Mouse (Mus musculus): Measurements from ENCODE around the gene Gm21958. TPM values are rescaled to one million over a fixed set of nuclear protein-coding genes. Genes with fewer than 3 reads are reported as not detected.

The Gm21958 gene
- not detected in 2 replicates for polyA plus RNA-seq (2014; fragmentation: Nextera tagmentation; extraction: Ambion mirVana)

GRCm38 (mm10) chr3:54714253-54714652, at the start of gene Gm21958:
Gene Gm21958 (minus strand): TSS chr3:54714353.
- Histone ChIP-seq H3K4me2 (replicated peaks) (no peak within 1 kb of the TSS), H3K4me3 (replicated peaks; ENCODE audit: low read length) (no peak within 1 kb of the TSS), H3K9me3 (ENCODE audit: control insufficient read depth, low read length) (no peaks in the 10 kb centered on the region), H3K27me3 (ENCODE audit: control insufficient read depth, insufficient read depth, low read length) (no peaks in the 10 kb centered on the region), H3K4me1 (replicated peaks; ENCODE audit: control insufficient read depth, insufficient read depth, low read length) (no peaks in the 10 kb centered on the region), H3K9ac (no peak within 1 kb of the TSS), H3K36me3 (replicated peaks; ENCODE audit: control insufficient read depth, insufficient read depth) (peaks cover 86% of the 10 kb centered on the region), H3K27ac (no peak within 1 kb of the TSS)
- ATAC-seq (ENCODE audit: low FRiP score) (no peak), DNase-seq (ENCODE audit: low spot score) (no peak)
- 93% methylated on average over 6 of the region's 6 CpGs for WGBS

- no peak for ATAC-seq (ENCODE audit: low FRiP score)
- Histone ChIP-seq H3K27ac (no peak overlapping the region), H3K4me3 (replicated peaks; ENCODE audit: low read length) (no peak overlapping the region), H3K4me1 (replicated peaks; ENCODE audit: control insufficient read depth, insufficient read depth, low read length) (peaks cover 6% of the 10 kb centered on the region; the same call in 1 of the 2 replicates), H3K4me2 (replicated peaks) (no peak overlapping the region), H3K36me3 (replicated peaks; ENCODE audit: control insufficient read depth, insufficient read depth) (no peaks in the 10 kb centered on the region), H3K9ac (no peak overlapping the region), H3K27me3 (ENCODE audit: control insufficient read depth, insufficient read depth, low read length) (peaks cover 10% of the 10 kb centered on the region; the same call in 1 of the 2 replicates), H3K9me3 (ENCODE audit: control insufficient read depth, low read length) (no peaks in the 10 kb centered on the region)
- no peak for DNase-seq (ENCODE audit: low spot score)
- WGBS, result 69% methylated on average over 1 of the region's 1 CpGs
Observed at GRCm38 (mm10) chr3:54761258-54761657, 47.1 kb upstream of the Gm21958 start.

- no peak overlapping the region for H3K4me2 ChIP-seq (replicated peaks)
- no peaks in the 10 kb centered on the region for H3K36me3 ChIP-seq (replicated peaks; ENCODE audit: control insufficient read depth, insufficient read depth)
- peaks cover 10% of the 10 kb centered on the region; the same call in 1 of the 2 replicates for H3K27me3 ChIP-seq (ENCODE audit: control insufficient read depth, insufficient read depth, low read length)
- H3K9ac ChIP-seq, result no peak overlapping the region
- no peak overlapping the region for H3K4me3 ChIP-seq (replicated peaks; ENCODE audit: low read length)
- 41% methylated on average over 15 of the region's 15 CpGs for WGBS
- DNase-seq (ENCODE audit: low spot score) (no peak), ATAC-seq (ENCODE audit: low FRiP score) (no peak)
- H3K9me3 ChIP-seq (ENCODE audit: control insufficient read depth, low read length), result no peaks in the 10 kb centered on the region
- peaks cover 13% of the 10 kb centered on the region; the same call in 1 of the 2 replicates for H3K4me1 ChIP-seq (replicated peaks; ENCODE audit: control insufficient read depth, insufficient read depth, low read length)
- no peak overlapping the region for H3K27ac ChIP-seq
Observed at GRCm38 (mm10) chr3:54760321-54761115, 46.4 kb upstream of the Gm21958 start.

GRCm38 (mm10) chr3:54759211-54759610, 45.1 kb upstream of the Gm21958 start:
- H3K27me3 ChIP-seq (ENCODE audit: control insufficient read depth, insufficient read depth, low read length), result peaks cover 10% of the 10 kb centered on the region; the same call in 1 of the 2 replicates

DNA sequence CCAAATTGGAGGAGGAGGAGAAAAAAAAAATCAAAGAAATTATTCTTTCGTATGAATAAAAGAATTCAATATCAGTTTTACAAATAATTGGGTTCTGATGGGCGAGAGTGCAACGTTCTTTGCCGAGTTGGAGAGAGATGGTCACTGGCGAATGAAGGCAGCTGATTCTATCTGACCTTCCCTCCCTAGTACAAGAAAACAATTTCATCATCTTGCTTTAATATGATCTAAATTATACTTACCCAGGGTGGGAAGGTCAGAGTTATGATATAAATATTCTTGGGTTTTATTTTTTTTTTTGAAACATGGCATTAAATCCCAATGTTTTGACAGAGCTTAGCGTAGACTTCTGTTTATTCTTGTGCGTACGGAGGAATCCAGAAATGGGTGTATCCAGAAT, 43.3 kb upstream of the Gm21958 start:
- no peak overlapping the region for H3K4me3 ChIP-seq (replicated peaks; ENCODE audit: low read length)
- DNase-seq (ENCODE audit: low spot score) (no peak), ATAC-seq (ENCODE audit: low FRiP score) (no peak)
- H3K27ac ChIP-seq, result no peak overlapping the region
- H3K9me3 ChIP-seq (ENCODE audit: control insufficient read depth, low read length), result no peaks in the 10 kb centered on the region
- H3K36me3 ChIP-seq (replicated peaks; ENCODE audit: control insufficient read depth, insufficient read depth), result no peaks in the 10 kb centered on the region
- H3K4me2 ChIP-seq (replicated peaks), result no peak overlapping the region
- H3K4me1 ChIP-seq (replicated peaks; ENCODE audit: control insufficient read depth, insufficient read depth, low read length), result peaks cover 13% of the 10 kb centered on the region
- peaks cover 10% of the 10 kb centered on the region; the same call in 1 of the 2 replicates for H3K27me3 ChIP-seq (ENCODE audit: control insufficient read depth, insufficient read depth, low read length)
- WGBS, result 90% methylated on average over 8 of the region's 8 CpGs
- H3K9ac ChIP-seq, result no peak overlapping the region

More at GRCm38 (mm10) chr3:54759211-54759610, 45.1 kb upstream of the Gm21958 start:
- Histone ChIP-seq H3K4me2 (replicated peaks) (no peak overlapping the region), H3K9ac (no peak overlapping the region), H3K27ac (no peak overlapping the region), H3K4me3 (replicated peaks; ENCODE audit: low read length) (no peak overlapping the region), H3K4me1 (replicated peaks; ENCODE audit: control insufficient read depth, insufficient read depth, low read length) (peaks cover 13% of the 10 kb centered on the region), H3K9me3 (ENCODE audit: control insufficient read depth, low read length) (no peaks in the 10 kb centered on the region), H3K36me3 (replicated peaks; ENCODE audit: control insufficient read depth, insufficient read depth) (no peaks in the 10 kb centered on the region)
- DNase-seq (ENCODE audit: low spot score), result no peak
- no peak for ATAC-seq (ENCODE audit: low FRiP score)
- 78% methylated on average over 9 of the region's 9 CpGs for WGBS

DNA sequence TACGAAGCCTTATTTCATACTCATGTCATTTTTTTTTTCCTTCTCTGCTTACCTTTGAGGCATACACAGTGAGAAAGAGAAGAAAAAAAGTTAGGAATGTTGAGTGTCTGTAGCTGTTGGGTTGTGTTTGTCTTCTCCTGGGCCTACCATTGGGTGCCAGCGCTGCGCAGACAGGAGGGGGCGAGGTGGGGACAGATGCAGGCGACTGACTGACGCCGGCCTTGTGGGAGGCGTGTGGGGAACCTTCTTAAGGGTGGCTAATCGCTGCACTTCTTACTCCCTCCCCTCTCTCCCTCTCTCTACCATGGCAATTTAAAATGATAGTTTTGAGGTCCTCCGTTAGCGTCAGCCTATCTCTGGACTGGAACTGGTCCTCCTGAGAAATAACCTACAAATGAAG, 41.9 kb upstream of the Gm21958 start:
- no peaks in the 10 kb centered on the region for H3K9me3 ChIP-seq (ENCODE audit: control insufficient read depth, low read length)
- peaks cover 13% of the 10 kb centered on the region for H3K4me1 ChIP-seq (replicated peaks; ENCODE audit: control insufficient read depth, insufficient read depth, low read length)
- H3K9ac ChIP-seq, result peak overlapping the region; percentile 79; the same call in 1 of the 2 replicates
- H3K27me3 ChIP-seq (ENCODE audit: control insufficient read depth, insufficient read depth, low read length), result peaks cover 10% of the 10 kb centered on the region; the same call in 1 of the 2 replicates
- DNase-seq (ENCODE audit: low spot score) (no peak), ATAC-seq (ENCODE audit: low FRiP score) (no peak)
- 2% methylated on average over 11 of the region's 11 CpGs for WGBS
- peak overlapping the region; percentile 70 for H3K4me3 ChIP-seq (replicated peaks; ENCODE audit: low read length)
- peak overlapping the region; percentile 100 for H3K4me2 ChIP-seq (replicated peaks)
- peaks cover 5% of the 10 kb centered on the region for H3K36me3 ChIP-seq (replicated peaks; ENCODE audit: control insufficient read depth, insufficient read depth)
- no peak overlapping the region for H3K27ac ChIP-seq

- Histone ChIP-seq H3K9ac (peak within 1 kb of the TSS; percentile 79), H3K27ac (no peak within 1 kb of the TSS), H3K27me3 (ENCODE audit: control insufficient read depth, insufficient read depth, low read length) (peaks cover 10% of the 10 kb centered on the region; the same call in 1 of the 2 replicates), H3K4me3 (replicated peaks; ENCODE audit: low read length) (peak within 1 kb of the TSS; percentile 70), H3K4me2 (replicated peaks) (peak within 1 kb of the TSS; percentile 100), H3K36me3 (replicated peaks; ENCODE audit: control insufficient read depth, insufficient read depth) (peaks cover 11% of the 10 kb centered on the region), H3K4me1 (replicated peaks; ENCODE audit: control insufficient read depth, insufficient read depth, low read length) (peaks cover 13% of the 10 kb centered on the region), H3K9me3 (ENCODE audit: control insufficient read depth, low read length) (no peaks in the 10 kb centered on the region)
- ATAC-seq (ENCODE audit: low FRiP score) (peak; percentile 85), DNase-seq (ENCODE audit: low spot score) (peak; percentile 71)
- WGBS, result under 1% methylated on average over 60 of the region's 66 CpGs
Observed at GRCm38 (mm10) chr3:54755145-54756041, 41.2 kb upstream of the Gm21958 start, which contains the start of gene Smad9. Gene Smad9 (plus strand): TSS chr3:54755582.

DNA sequence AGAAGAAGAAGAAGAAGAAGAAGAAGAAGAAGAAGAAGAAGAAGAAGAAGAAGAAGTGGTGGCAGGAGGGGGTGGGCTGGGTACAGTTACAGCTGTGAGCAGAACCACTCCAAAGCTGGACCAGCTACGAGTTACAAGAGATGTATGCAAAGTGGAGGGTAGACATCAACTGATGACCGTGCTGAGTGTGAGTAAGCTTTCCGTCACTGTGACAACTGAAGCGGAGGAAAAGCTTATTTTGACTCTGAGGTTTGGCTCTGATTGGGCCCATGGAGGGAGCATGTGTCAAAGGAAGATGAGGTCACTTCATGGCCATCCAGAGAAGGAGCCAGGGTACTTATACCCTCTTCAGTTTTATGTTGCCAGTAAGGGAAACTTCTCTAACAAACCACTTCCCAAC, 39.3 kb upstream of the Gm21958 start:
- H3K27ac ChIP-seq, result no peak overlapping the region
- H3K4me3 ChIP-seq (replicated peaks; ENCODE audit: low read length), result no peak overlapping the region
- peaks cover 13% of the 10 kb centered on the region for H3K4me1 ChIP-seq (replicated peaks; ENCODE audit: control insufficient read depth, insufficient read depth, low read length)
- ATAC-seq (ENCODE audit: low FRiP score) (no peak), DNase-seq (ENCODE audit: low spot score) (no peak)
- H3K9ac ChIP-seq, result no peak overlapping the region
- H3K9me3 ChIP-seq (ENCODE audit: control insufficient read depth, low read length), result no peaks in the 10 kb centered on the region
- peaks cover 10% of the 10 kb centered on the region; the same call in 1 of the 2 replicates for H3K27me3 ChIP-seq (ENCODE audit: control insufficient read depth, insufficient read depth, low read length)
- 64% methylated on average over 4 of the region's 4 CpGs for WGBS
- H3K4me2 ChIP-seq (replicated peaks), result no peak overlapping the region
- peaks cover 31% of the 10 kb centered on the region for H3K36me3 ChIP-seq (replicated peaks; ENCODE audit: control insufficient read depth, insufficient read depth)

- DNase-seq (ENCODE audit: low spot score) (no peak), ATAC-seq (ENCODE audit: low FRiP score) (no peak)
- H3K36me3 ChIP-seq (replicated peaks; ENCODE audit: control insufficient read depth, insufficient read depth), result peaks cover 98% of the 10 kb centered on the region
- no peak overlapping the region for H3K4me2 ChIP-seq (replicated peaks)
- WGBS, result 60% methylated on average over 5 of the region's 5 CpGs
- no peak overlapping the region for H3K9ac ChIP-seq
- H3K27me3 ChIP-seq (ENCODE audit: control insufficient read depth, insufficient read depth, low read length), result no peaks in the 10 kb centered on the region
- H3K9me3 ChIP-seq (ENCODE audit: control insufficient read depth, low read length), result no peaks in the 10 kb centered on the region
- H3K4me1 ChIP-seq (replicated peaks; ENCODE audit: control insufficient read depth, insufficient read depth, low read length), result no peaks in the 10 kb centered on the region
- H3K4me3 ChIP-seq (replicated peaks; ENCODE audit: low read length), result no peak overlapping the region
- H3K27ac ChIP-seq, result no peak overlapping the region
Observed at GRCm38 (mm10) chr3:54745799-54746198, 31.6 kb upstream of the Gm21958 start.
